ENCODE assay signal across 20 mouse cellular contexts in genomic region chr9:53435830-53436570, GRCm38 (mm10). TPM values are rescaled to one million over a fixed set of nuclear protein-coding genes. Genes with fewer than 3 reads are reported as not detected.
"Had no signal": no experiment of that assay in that cellular context is flagged by ENCODE, and none has a peak within 500 bp of the region (broad histone marks: within the 10 kb centered on the region; RNA-seq: fewer than 3 reads in every experiment).

No protein-coding gene starts in this region.

- H3K4me3 ChIP-seq: limb, embryonic 12.5 days; limb, embryonic 15.5 days; lung, embryonic 15.5 days; midbrain, embryonic 12.5 days; midbrain, embryonic 15.5 days; neural tube, embryonic 13.5 days; stomach, embryonic 15.5 days had no signal

- DNase-seq: kidney, adult 2 months; kidney, postnatal 10 days; kidney, postnatal 36 days; left cerebral cortex, postnatal 4 days; liver, postnatal 0 days; lung, postnatal 10 days; lung, postnatal 36 days; retina, postnatal 1 day; thymus, postnatal 4 days had no signal

- H3K27ac ChIP-seq: limb, embryonic 12.5 days; limb, embryonic 15.5 days; liver, embryonic 14.5 days; lung, embryonic 15.5 days; midbrain, embryonic 12.5 days; midbrain, embryonic 15.5 days; neural tube, embryonic 13.5 days; stomach, embryonic 15.5 days had no signal

- ATAC-seq: intestine, postnatal 0 days; liver, postnatal 0 days; midbrain, embryonic 15.5 days had no signal

- H3K4me2 ChIP-seq: limb, embryonic 12.5 days; limb, embryonic 15.5 days; liver, embryonic 11.5 days; lung, embryonic 15.5 days; midbrain, embryonic 12.5 days; midbrain, embryonic 15.5 days; neural tube, embryonic 13.5 days; stomach, embryonic 15.5 days had no signal

- H3K9ac ChIP-seq: limb, embryonic 12.5 days; limb, embryonic 15.5 days; liver, embryonic 14.5 days; liver, postnatal 0 days; lung, embryonic 15.5 days; midbrain, embryonic 12.5 days; midbrain, embryonic 15.5 days; neural tube, embryonic 13.5 days; stomach, embryonic 15.5 days had no signal

- H3K4me1 ChIP-seq: limb, embryonic 12.5 days; limb, embryonic 15.5 days; lung, embryonic 15.5 days; midbrain, embryonic 12.5 days; midbrain, embryonic 15.5 days; neural tube, embryonic 13.5 days; stomach, embryonic 15.5 days had no signal

- H3K9me3 ChIP-seq: limb, embryonic 12.5 days; limb, embryonic 15.5 days; lung, embryonic 15.5 days; midbrain, embryonic 12.5 days; midbrain, embryonic 15.5 days; neural tube, embryonic 13.5 days; stomach, embryonic 15.5 days had no signal

- H3K27me3 ChIP-seq: limb, embryonic 12.5 days; limb, embryonic 15.5 days; lung, embryonic 15.5 days; midbrain, embryonic 12.5 days; midbrain, embryonic 15.5 days; neural tube, embryonic 13.5 days; stomach, embryonic 15.5 days had no signal

RNA-seq across cellular contexts. Expression of gene 4930550C14Rik, which starts 33.9 kb away (rescaled TPM):
- total RNA-seq: left cerebral cortex, postnatal 4 days had no signal
- polyA plus RNA-seq: small intestine, adult 2 months had no signal
